Mouse (Mus musculus): ENCODE measurements around the gene Frem1.

DNA sequence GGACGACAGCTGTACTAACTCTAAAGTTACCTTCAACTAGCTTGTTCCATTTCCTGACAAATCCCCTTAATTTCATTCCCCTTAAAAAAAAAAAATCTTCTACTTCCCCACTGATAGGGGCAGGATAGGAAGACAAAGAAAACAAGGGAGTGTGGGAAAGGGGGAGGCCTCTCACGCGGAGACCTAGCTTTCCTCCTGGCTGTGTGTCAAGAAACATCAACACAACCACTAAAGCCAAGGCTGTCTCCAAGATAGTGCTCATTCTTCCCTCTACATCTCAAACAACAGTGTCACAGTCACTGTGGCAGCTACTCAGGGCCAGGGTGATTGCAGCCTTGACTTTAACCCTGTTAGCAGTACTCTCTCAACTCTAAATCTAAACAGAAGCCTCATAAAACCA is 191.6 kb downstream of the Frem1 start:
- no peak for TF ChIP-seq POLR2A (IDR thresholded peaks at IDR 0.05; ENCODE audit: low read depth, low read length)
- TF ChIP-seq CTCF (IDR thresholded peaks at IDR 0.05; ENCODE audit: extremely low read depth, insufficient read depth, insufficient read length, insufficient replicate concordance): no peak

Measured in spleen, adult 2 months (tissue).